Mouse (Mus musculus) cerebellum, adult 9-10 months (tissue): ENCODE measurements around the gene Golim4.

ENCODE experiments used
- DNase-seq: peaks from one replicate; pipeline ENCODE4 v3.0.0; 2022

Golim4 gene

GRCm38 (mm10) chr3:75917770-75918503 lies 38.8 kb downstream of the Golim4 start:
- no peak for DNase-seq

- DNase-seq: no peak
Measured at GRCm38 (mm10) chr3:75912786-75913185, 44.0 kb downstream of the Golim4 start.

- DNase-seq: no peak
Measured at GRCm38 (mm10) chr3:75910768-75911167, 46.0 kb downstream of the Golim4 start.

GRCm38 (mm10) chr3:75910257-75910656 lies 46.5 kb downstream of the Golim4 start:
- peak; percentile 60 for DNase-seq

GRCm38 (mm10) chr3:75901903-75902598 lies 54.7 kb downstream of the Golim4 start:
- no peak for DNase-seq

- no peak for DNase-seq
Measured at GRCm38 (mm10) chr3:75895075-75895474, 61.7 kb downstream of the Golim4 start.

- no peak for DNase-seq
Measured at GRCm38 (mm10) chr3:75891581-75891980, 65.2 kb downstream of the Golim4 start.

- DNase-seq: no peak
Measured at GRCm38 (mm10) chr3:75889323-75889722, 67.4 kb downstream of the Golim4 start.

GRCm38 (mm10) chr3:75881582-75881981 lies 75.2 kb downstream of the Golim4 start:
- DNase-seq: no peak

- no peak for DNase-seq
Measured at GRCm38 (mm10) chr3:75879269-75879668, 77.5 kb downstream of the Golim4 start.

- no peak for DNase-seq
Measured at GRCm38 (mm10) chr3:75868886-75869285, 87.9 kb downstream of the Golim4 start.

GRCm38 (mm10) chr3:75864203-75864602 lies 92.5 kb downstream of the Golim4 start:
- DNase-seq: no peak

GRCm38 (mm10) chr3:75861677-75862076 lies 95.1 kb downstream of the Golim4 start:
- DNase-seq: no peak

- DNase-seq: no peak
Measured at GRCm38 (mm10) chr3:75860760-75861159, 96.0 kb downstream of the Golim4 start.

- DNase-seq: no peak
Measured at GRCm38 (mm10) chr3:75835286-75835967, 121.3 kb downstream of the Golim4 start.

- DNase-seq: no peak
Measured at GRCm38 (mm10) chr3:75834827-75835226, 121.9 kb downstream of the Golim4 start.
